Mouse (Mus musculus): ENCODE results near the gene Neil1. TPM values are rescaled to one million over a fixed set of nuclear protein-coding genes. Genes with fewer than 3 reads are reported as not detected.

Neil1 gene
- total RNA-seq, 2 experiments from 2014 or later: 4.8 to 7.3 TPM

DNA sequence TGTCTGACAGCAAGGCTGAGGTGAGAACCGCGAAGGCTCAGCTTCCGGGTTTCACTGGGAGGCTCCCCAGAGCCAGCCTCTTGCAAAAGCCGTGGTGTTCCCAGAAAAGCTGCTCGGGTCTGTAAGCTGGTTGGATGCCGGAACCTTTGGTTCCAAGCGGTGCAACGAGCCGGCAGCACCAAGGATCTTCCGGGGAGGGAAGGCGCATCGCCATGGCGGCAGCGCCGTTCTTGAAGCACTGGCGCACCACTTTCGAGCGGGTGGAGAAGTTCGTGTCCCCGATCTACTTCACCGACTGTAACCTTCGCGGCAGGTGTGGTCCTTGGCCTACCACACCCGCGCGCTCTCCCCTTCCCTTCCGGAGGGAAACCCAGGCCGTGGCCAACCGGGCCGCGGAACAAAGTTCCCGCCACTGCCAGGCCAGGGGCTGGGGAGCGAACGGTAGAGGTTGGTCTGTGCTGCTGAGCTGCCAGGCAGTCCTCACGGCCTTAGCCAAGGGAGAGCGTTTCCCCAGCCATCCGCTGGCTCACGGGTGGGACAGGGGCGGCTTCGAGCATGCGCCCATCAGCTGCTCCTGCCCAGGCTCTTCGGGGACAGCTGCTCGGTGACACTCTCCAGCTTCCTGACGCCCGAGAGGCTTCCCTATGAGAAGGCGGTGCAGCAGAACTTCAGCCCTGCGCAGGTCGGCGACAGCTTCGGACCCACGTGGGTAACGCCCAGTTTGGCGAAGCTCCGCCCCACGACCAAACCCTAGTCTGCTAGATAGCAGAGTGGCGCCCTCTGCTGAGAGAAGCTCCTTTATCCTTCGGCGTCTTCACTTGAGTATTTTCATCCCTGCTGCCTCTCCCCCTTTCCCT, 17.3 kb downstream of the Neil1 start, which contains the start of gene Man2c1:
TSS of gene Man2c1 (plus strand) at position 114 of the 857 bp plus-strand sequence.
- DNase-seq: peak; percentile 96
- intact Hi-C loops (cut with DNase I): loop anchor here (1.0 to 5.0 kb wide), 5 partner anchors 52 to 240 kb away; partner anchors contain the start of genes Snupn and Snx33
- peak within 1 kb of the TSS; percentile 99 for H3K27ac ChIP-seq

DNA sequence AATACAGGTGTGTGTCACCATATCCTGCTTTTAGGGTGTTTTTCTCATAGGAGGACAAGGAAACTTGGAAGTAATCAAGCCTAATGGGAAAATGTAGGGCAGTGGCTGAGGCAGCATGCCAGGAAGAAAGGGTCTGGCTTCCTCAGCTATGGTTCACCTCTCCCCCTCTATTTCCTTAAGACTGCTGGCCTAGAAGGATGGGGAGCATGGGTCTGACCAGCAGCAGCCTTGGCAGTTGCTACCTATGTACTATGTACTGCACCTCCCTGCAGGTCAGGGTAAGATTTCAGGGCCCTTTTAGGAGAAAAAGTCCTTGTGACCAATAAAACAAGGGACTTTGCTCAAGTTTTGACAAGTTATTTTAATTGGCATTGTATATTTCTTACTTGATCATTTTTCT, 18.5 kb downstream of the Neil1 start:
- DNase-seq: no peak
- intact Hi-C loops (cut with DNase I): loop anchor here (2.0 to 5.0 kb wide), 4 partner anchors 51 to 239 kb away; partner anchors contain the start of gene Snx33
- Histone ChIP-seq H3K27ac (peak overlapping the region; percentile 99), H3K4me3 (peak overlapping the region; percentile 85)
- TF ChIP-seq CTCF (IDR thresholded peaks at IDR 0.05): no peak

More for the DNA sequence above, 17.3 kb downstream of the Neil1 start, which contains the start of gene Man2c1:
- peak within 1 kb of the TSS; percentile 85 for H3K4me3 ChIP-seq
- TF ChIP-seq CTCF (IDR thresholded peaks at IDR 0.05): peak; percentile 87

DNA sequence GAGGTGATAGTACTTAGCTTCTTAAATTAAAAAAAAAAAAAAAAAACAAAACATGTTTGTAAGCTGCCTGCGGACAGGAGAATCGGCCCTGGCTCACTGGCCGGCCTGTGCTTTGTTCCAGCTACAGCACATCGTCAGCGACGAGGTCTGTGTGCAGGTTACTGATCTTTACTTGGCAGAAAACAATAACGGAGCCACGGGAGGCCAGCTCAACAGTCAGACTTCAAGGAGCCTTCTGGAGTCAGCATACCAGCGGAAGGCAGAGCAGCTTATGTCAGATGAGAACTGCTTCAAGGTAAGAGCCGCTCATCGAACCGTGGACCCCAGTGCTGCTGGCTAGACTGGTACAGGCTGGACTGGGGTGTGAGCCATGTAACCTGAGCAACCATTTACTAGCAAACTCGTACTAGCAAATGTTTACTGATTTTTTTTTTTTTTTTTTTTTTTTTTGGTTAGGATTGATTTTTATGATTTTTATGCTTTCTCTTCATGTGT, 30.8 kb downstream of the Neil1 start:
- no peak for TF ChIP-seq CTCF (IDR thresholded peaks at IDR 0.05)
- DNase-seq: no peak
- no peak overlapping the region for H3K4me3 ChIP-seq
- no peak overlapping the region for H3K27ac ChIP-seq
- intact Hi-C loops (cut with DNase I): loop anchor here (5.0 kb wide), 1 partner anchor 35 kb away; no protein-coding TSS in a partner anchor

Other genes with a start within 250 kb of the Neil1 start
- 1 to 10 TPM; 4.3 to 4.7 TPM for gene Snx33, start 219.9 kb downstream of the Neil1 start, total RNA-seq (2021)
- gene Imp3, start 210.8 kb downstream of the Neil1 start, total RNA-seq (2021): 10 to 100 TPM; 49.1 to 51.4 TPM
- gene Snupn, start 197.4 kb downstream of the Neil1 start, total RNA-seq (2021): 10 to 100 TPM in 1 of 2 experiments, 1 to 10 TPM in 1; 8.4 to 11.3 TPM
- gene Ptpn9, start 153.4 kb downstream of the Neil1 start, total RNA-seq (2021): 1 to 10 TPM; 3.1 to 5.0 TPM
- 10 to 100 TPM; 17.1 to 18.7 TPM for gene Sin3a, start 76.3 kb downstream of the Neil1 start, total RNA-seq (2021)
- 10 to 100 TPM; 30.9 to 35.6 TPM for gene Man2c1, start 17.6 kb downstream of the Neil1 start, total RNA-seq (2021)
- gene Commd4, start 10.0 kb upstream of the Neil1 start, total RNA-seq (2021): 10 to 100 TPM; 26.3 to 27.1 TPM
- not detected for gene Trcg1, start 88.3 kb upstream of the Neil1 start, total RNA-seq (2021)
- 1 to 10 TPM; 3.8 to 5.3 TPM for gene 1700017B05Rik, start 114.3 kb upstream of the Neil1 start, total RNA-seq (2021)

Data from gastrocnemius, adult 2 months (tissue).